Comparison of ENCODE assay signal across 8 mouse cellular contexts in genomic region chr6:5443104-5443863, GRCm38 (mm10). TPM values are rescaled to one million over a fixed set of nuclear protein-coding genes. Genes with fewer than 3 reads are reported as not detected.
DNase-seq lines count a peak whose midpoint lies in the region; ATAC-seq and TF ChIP-seq lines count a peak whose summit lies in the region.

No protein-coding gene starts in this region.

- H3K9me3 ChIP-seq in embryonic facial prominence, embryonic 12.5 days, result no peaks in the 10 kb centered on the region
- H3K9me3 ChIP-seq in heart, postnatal 0 days (replicated peaks; ENCODE audit: control insufficient read depth, low read length), result no peaks in the 10 kb centered on the region

- TF ChIP-seq CTCF in liver, adult 2 months (IDR thresholded peaks at IDR 0.05; ENCODE audit: low read depth, low read length), result no peak
- no peak for TF ChIP-seq CTCF in heart, postnatal 0 days (IDR thresholded peaks at IDR 0.05; ENCODE audit: low read depth)

- peak; percentile 75 for DNase-seq in liver, adult 2 months (ENCODE audit: extremely low read depth, low read depth, low spot score)
- no peak for DNase-seq in liver
- peak; percentile 69 for DNase-seq in heart, postnatal 0 days (ENCODE audit: low spot score)
- peak; percentile 10 to 17 for DNase-seq in layer of hippocampus, postnatal 10 days (ENCODE audit: low spot score in 2 of 2)
- DNase-seq in lung, postnatal 14 days, result peak; percentile 65
- no peak for DNase-seq in cerebellum, adult 18-20 months
- DNase-seq in natural killer cell, adult 2 months (ENCODE audit: low spot score in 2 of 2), result no peak

- ATAC-seq in embryonic facial prominence, embryonic 12.5 days (ENCODE audit: insufficient number of reproducible peaks, insufficient read depth, low FRiP score, low TSS enrichment), result no peak
- ATAC-seq in heart, postnatal 0 days (ENCODE audit: insufficient read depth, low read depth), result peak; percentile 82

- no peaks in the 10 kb centered on the region for H3K79me2 ChIP-seq in liver, adult 2 months (ENCODE audit: control insufficient read depth, insufficient read depth, low read length)

- TF ChIP-seq EP300 in heart, postnatal 0 days (IDR thresholded peaks at IDR 0.05; ENCODE audit: low read depth), result peak; percentile 69; the same call in 1 of the 2 replicates

- no peak overlapping the region for H3K9ac ChIP-seq in liver, adult 2 months (ENCODE audit: low read depth, low read length)
- no peak overlapping the region for H3K9ac ChIP-seq in embryonic facial prominence, embryonic 12.5 days
- peak overlapping the region; percentile 39; the same call in 1 of the 2 replicates for H3K9ac ChIP-seq in heart, postnatal 0 days (replicated peaks; ENCODE audit: low read depth, low read length)

- H3K27ac ChIP-seq in liver, adult 2 months (replicated peaks; ENCODE audit: insufficient read depth, low read depth, low read length), result no peak overlapping the region
- no peak overlapping the region for H3K27ac ChIP-seq in embryonic facial prominence, embryonic 12.5 days
- H3K27ac ChIP-seq in heart, postnatal 0 days (ENCODE audit: low read depth), result peak overlapping the region; percentile 84

- no peaks in the 10 kb centered on the region for H3K36me3 ChIP-seq in liver, adult 2 months (ENCODE audit: control insufficient read depth, insufficient read depth, low read length)
- no peaks in the 10 kb centered on the region for H3K36me3 ChIP-seq in embryonic facial prominence, embryonic 12.5 days
- no peaks in the 10 kb centered on the region for H3K36me3 ChIP-seq in heart, postnatal 0 days (replicated peaks; ENCODE audit: control insufficient read depth, insufficient read depth, low read length)

- no peak for TF ChIP-seq POLR2A in liver, adult 2 months (IDR thresholded peaks at IDR 0.05; ENCODE audit: extremely low read depth, insufficient read depth, low read length)

- 0 out of 2 replicates have a peak overlapping the region, but pooled peaks have one; percentile 6 for H3K4me2 ChIP-seq in embryonic facial prominence, embryonic 12.5 days (replicated peaks)
- H3K4me2 ChIP-seq in heart, postnatal 0 days (ENCODE audit: low read depth, low read length), result peak overlapping the region; percentile 52

- no peak overlapping the region for H3K4me3 ChIP-seq in liver, adult 2 months (ENCODE audit: insufficient read depth, low read depth, low read length)
- no peak overlapping the region for H3K4me3 ChIP-seq in embryonic facial prominence, embryonic 12.5 days
- H3K4me3 ChIP-seq in heart, postnatal 0 days (ENCODE audit: low read depth, low read length), result peak overlapping the region; percentile 6

- H3K27me3 ChIP-seq in liver, adult 2 months (ENCODE audit: control insufficient read depth, insufficient read depth, low read length), result no peaks in the 10 kb centered on the region
- no peaks in the 10 kb centered on the region for H3K27me3 ChIP-seq in embryonic facial prominence, embryonic 12.5 days
- no peaks in the 10 kb centered on the region for H3K27me3 ChIP-seq in heart, postnatal 0 days (ENCODE audit: control insufficient read depth, insufficient read depth, low read length)

- H3K4me1 ChIP-seq in liver, adult 2 months (ENCODE audit: control insufficient read depth, insufficient read depth, low read length), result peaks cover 13% of the 10 kb centered on the region
- peaks cover 8% of the 10 kb centered on the region for H3K4me1 ChIP-seq in embryonic facial prominence, embryonic 12.5 days
- peaks cover 8% of the 10 kb centered on the region; the same call in 1 of the 2 replicates for H3K4me1 ChIP-seq in heart, postnatal 0 days (ENCODE audit: control insufficient read depth, insufficient read depth)

- 36% methylated on average over 13 of the region's 13 CpGs for WGBS in liver, adult 2 months
- WGBS in embryonic facial prominence, embryonic 12.5 days, result 26% methylated on average over 13 of the region's 13 CpGs
- WGBS in heart, postnatal 0 days, result 17% methylated on average over 13 of the region's 13 CpGs

RNA-seq across cellular contexts. Expression of gene Pdk4, which starts 52.8 kb away (rescaled TPM):
- total RNA-seq in liver, adult 2 months (2014; rRNA removed), result 2.7 and 2.9 TPM in 2 replicates
- 3.8 and 10.3 TPM in 2 replicates for polyA plus RNA-seq in liver, adult 2 months (2012; rRNA removed)
- polyA plus RNA-seq in embryonic facial prominence, embryonic 12.5 days (2016; fragmentation: Nextera tagmentation; extraction: Ambion mirVana), result 0.69 and 1.0 TPM in 2 replicates
- 75.5 and 77.6 TPM in 2 replicates for total RNA-seq in heart, postnatal 0 days (2014; rRNA removed; ENCODE audit: low replicate concordance)
- polyA plus RNA-seq in heart, postnatal 0 days (2015; fragmentation: Nextera tagmentation; extraction: Ambion mirVana), result 71.1 and 129 TPM in 2 replicates
- 10 to 100 TPM in 1 of 2 experiments, 1 to 10 TPM in 1; 7.5 to 13.8 TPM for total RNA-seq in layer of hippocampus, postnatal 10 days (2021)

Comparison
In these comparisons a context has a peak if more than half of its experiments do, and no peak if none do; other contexts are left out.
1. DNase-seq: peak in liver, adult 2 months (single experiment), heart, postnatal 0 days (single experiment), layer of hippocampus, postnatal 10 days (2 of 2) and lung, postnatal 14 days (single experiment); none in liver (single experiment), cerebellum, adult 18-20 months (0 of 2) and natural killer cell, adult 2 months (0 of 2).